Mouse (Mus musculus): ENCODE measurements around the gene Mapk11.
A peak's percentile ranks its signal among the peaks of the same experiment; 100 is the strongest.

- TF ChIP-seq POLR2A (IDR thresholded peaks at IDR 0.05; ENCODE audit: low read depth, low read length) (no peak), CTCF (IDR thresholded peaks at IDR 0.05; ENCODE audit: extremely low read depth, insufficient read depth, insufficient read length, insufficient replicate concordance) (peak; percentile 91)
These were observed 46.9 kb upstream of the Mapk11 start, which contains the start of gene Dennd6b for GRCm38 (mm10) chr15:89196313-89196706.

All from spleen, adult 2 months (tissue).